Mouse (Mus musculus): ENCODE results near the gene Ddx60.

GRCm38 (mm10) chr8:61937576-61937975, 9.7 kb downstream of the Ddx60 start:
- TF ChIP-seq CTCF (IDR thresholded peaks at IDR 0.05; ENCODE audit: insufficient read depth, low read length): no peak
- no peak for TF ChIP-seq POLR2A (IDR thresholded peaks at IDR 0.05; ENCODE audit: borderline replicate concordance, extremely low read depth, low read depth, low read length)
